Mouse (Mus musculus) left cerebral cortex, adult 9 months (tissue): Measurements from ENCODE around the gene Mab21l1.

Experiments used
- DNase-seq, 2 experiments: peaks; one replicate each; pipeline ENCODE4 v3.0.0; 2022; ENCODE audit warnings: low spot score in 2 of 2

Gene Mab21l1

DNA sequence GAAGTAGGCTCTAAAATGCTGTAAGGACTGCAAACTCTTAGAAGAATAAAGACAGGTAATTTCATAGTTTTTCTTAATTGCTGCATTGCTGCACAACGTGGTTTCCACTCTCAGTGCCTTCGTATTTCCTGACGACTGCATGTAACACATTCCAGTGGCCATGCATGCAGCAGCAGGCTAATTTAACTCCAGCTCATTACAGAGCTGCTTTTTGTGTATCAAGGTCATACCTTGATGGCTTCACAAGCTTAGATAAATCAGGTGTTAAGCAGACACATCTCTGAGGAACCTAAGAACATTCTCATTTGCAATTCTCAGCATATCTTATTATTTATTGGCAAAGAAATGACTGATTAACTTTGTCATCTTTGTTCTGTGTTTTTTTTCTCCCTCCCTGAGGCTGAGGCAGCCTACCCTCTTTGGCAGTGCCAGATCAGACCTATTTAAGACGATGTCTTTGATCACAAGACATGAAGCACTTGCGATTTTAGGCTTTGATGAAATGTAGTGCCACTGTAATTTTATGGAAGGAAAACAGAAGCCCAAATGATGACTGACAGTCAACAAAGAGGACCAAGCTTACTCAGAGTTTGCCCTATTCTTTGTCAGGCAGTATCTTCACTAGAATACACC, 32.8 kb downstream of the Mab21l1 start:
- no peak for DNase-seq

DNA sequence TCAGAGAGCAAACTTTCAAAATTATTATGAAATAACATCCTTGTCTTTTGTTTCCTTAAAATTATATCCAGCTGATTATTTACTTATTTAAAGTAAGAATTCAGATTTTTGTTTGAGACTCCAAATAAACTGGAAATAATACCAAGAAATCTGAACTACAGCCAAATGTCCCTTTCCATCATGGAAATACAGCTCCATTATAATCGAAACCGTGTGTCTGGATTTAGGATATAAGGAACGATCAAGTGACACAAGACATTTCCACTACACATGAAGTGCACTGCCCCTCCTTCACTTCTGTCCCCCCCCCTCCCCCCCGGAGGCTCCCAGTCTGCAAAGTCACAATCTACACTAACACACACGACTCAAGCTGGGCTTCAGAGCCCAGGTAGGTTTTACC, 33.8 kb downstream of the Mab21l1 start:
- no peak for DNase-seq

DNA sequence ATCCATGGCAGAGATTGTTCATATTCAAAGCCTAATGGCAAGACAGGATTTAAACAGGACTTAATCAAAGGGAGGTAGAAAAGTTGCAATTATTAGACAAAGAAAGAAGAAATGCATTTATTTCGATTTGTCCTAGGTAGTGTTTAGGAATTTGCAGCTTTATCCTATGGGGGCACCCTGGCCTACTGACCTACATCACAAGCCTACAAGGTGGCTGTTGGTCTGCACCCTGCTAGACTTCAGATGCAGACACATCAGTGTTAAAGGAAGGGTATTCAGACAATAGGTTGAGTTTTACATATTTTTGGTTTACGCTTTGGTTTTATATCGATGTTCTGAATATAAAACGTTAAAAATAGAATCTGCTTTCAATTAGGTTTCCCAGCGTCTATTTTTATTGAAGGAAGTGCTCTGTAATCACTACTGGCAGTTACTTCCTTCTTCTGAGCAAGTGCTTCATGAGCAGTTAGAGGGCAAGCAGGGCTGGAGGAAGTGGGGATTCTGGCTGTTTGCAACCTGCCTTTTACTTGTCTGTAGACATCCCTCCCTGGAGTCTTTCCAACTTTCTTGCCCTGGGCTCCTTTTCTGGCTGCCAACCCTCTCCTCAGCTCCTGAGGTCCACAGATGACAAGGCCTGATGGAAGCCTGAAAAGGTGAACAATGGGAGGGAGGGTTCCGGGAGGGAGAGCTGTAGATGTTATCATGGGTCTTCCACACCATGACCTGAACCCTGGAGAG, 34.5 kb downstream of the Mab21l1 start:
- DNase-seq, result no peak

DNA sequence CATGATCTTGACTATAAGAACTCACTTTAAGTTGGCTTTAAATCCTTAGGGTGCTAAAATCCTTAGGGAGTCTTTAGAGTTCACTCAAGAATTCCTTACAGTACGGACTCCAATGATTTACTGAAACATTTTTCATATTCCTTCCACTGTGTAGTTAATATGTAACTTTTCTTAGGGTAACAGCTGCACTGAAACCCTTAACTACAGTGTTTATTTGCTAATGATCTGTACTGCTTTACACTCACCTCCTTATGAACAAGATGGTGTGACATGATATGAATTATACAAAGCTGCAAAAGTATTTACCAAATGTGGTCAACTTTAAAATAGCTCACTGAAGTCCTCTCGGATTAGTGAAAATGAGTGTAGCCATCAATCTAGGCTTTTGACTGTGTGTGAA, 35.8 kb downstream of the Mab21l1 start:
- DNase-seq, result no peak

DNA sequence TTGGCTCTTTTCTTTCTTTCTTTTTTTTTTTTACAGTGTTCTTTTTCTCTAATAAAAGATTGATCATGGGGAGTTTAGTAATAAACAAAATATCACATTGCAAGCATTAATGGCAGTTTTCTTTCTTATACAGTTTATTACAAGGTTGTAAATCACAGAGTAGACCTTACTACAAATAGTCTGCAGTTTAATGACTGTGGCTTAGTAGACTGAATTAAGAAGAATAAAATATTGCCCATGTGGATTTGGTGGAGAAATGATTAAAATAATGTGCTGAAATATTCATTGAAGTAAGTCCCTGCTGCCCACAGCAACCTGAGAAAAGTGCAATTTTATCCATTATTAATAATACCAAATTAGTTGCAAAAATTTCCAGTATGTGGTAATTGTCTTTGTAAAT, 37.3 kb downstream of the Mab21l1 start:
- no peak for DNase-seq

DNA sequence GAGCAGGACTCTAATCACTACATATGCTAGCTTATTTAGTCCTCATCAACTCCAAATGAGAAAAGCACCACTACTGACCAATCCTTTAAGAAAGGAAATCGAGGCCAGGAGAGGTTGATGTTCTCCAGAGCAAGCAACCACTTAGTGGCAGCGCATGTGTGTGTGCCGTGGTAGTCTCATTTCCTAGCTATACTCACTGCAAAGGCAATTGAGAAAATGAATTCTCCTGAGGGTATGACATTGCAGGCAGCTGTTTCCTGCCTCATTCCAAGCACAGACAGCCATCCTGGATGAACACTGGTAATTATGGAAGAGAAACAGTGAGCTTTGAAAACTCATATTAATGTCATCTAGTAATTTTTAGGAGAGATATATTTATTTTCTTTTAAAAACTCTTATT, 42.6 kb downstream of the Mab21l1 start:
- DNase-seq, result no peak

DNA sequence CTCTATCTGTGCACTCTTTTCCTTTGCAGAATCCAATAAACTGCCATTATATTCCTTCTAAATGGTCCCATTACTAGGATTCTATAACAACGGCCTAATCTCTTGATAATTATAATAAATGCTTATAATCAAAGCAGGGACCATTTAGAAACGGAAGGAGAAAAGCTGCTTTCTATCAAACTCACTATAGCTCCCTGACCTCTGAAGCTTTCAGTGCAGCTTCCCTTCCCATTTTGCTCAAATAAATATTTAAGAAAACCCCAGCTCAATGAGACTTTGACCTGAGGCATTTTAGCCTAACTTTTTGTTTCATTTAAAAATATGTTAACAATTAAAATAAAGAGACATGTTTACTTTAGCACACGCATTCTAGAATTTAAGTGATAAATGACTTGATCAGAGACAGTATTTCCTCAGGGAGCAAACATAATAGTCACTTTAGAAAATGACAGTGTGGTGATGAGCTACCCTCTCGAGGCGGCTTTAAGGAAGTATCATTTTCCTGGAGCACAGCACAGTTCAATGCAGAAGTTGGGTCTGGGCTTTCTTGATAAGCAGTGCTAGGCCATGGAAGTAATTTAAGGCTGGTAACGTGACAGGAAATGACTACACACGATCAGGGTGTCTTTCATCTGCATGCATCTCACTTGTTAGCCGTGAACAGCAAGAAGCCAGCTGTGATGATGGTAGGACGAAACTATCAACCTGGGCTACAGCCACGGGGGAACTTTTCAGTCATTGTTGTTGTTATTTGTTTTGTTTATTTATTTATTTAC, 46.4 kb downstream of the Mab21l1 start:
- DNase-seq, result no peak

DNA sequence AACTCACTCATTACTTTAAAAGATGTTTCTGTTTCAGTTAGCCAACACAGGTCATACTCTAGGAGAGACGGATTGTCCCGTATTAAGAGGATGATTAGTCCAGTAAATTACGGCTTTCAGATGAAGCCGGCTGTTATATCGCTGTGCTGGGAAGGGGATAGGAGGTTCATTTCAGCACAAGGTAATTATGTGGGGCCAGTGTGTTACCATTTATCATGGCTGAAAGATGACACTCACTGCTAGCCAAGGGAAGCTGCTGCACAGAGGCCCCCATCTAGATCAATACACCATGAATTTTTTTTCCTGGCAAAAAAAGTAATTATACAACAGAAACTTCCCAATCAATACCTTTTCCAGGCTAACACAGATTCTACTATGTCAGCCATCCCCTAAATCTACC, 47.9 kb downstream of the Mab21l1 start:
- DNase-seq, result no peak
